Mouse (Mus musculus): ENCODE data around the gene Rpl6.

DNA sequence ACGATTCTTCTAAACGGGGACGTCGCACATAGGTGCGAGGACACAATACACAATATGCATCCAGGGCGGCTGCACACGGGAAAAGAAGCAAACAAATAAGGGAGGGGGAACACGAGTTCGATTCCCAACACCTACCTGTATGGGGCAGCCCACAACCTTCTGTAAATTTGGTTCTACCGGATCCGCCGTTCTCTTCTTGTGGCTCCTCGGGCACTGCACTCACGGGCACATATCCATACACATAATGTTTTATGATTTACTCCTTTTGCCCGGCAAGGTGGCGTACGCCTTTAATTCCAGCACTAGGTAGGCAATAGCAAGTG lies 12.7 kb upstream of the Rpl6 start:
- TF ChIP-seq CTCF (IDR thresholded peaks at IDR 0.05; ENCODE audit: extremely low read depth, insufficient read depth, low read length) (no peak), POLR2A (IDR thresholded peaks at IDR 0.05; ENCODE audit: extremely low read depth, insufficient read depth, low read length) (no peak)
